Mouse (Mus musculus): ENCODE results near the gene Rbbp8nl.

GRCm38 (mm10) chr2:180302201-180302600, 12.5 kb upstream of the Rbbp8nl start:
- TF ChIP-seq CTCF (IDR thresholded peaks at IDR 0.05; ENCODE audit: borderline replicate concordance, control insufficient read depth, extremely low read depth, insufficient read depth, low read length, poor library complexity), result no peak
- no peak for TF ChIP-seq POLR2A (IDR thresholded peaks at IDR 0.05; ENCODE audit: control insufficient read depth, extremely low read depth, insufficient read depth, low read length, poor library complexity)
